Mouse (Mus musculus) C2C12 (cell line): Measurements from ENCODE around the gene Tmem107. TPM values are rescaled to one million over a fixed set of nuclear protein-coding genes. Genes with fewer than 3 reads are reported as not detected.
A peak's percentile ranks its signal among the peaks of the same experiment; 100 is the strongest.

Experiments used
- H3K27me3 ChIP-seq: one replicate; pipeline ENCODE4 v1.6.1; 2011; ENCODE audit not compliant: control insufficient read depth, insufficient read depth, insufficient read length
- H3K36me3 ChIP-seq: one replicate; pipeline ENCODE4 v1.6.1; 2011; ENCODE audit not compliant: control insufficient read depth, insufficient read depth
- H3K4me3 ChIP-seq: one replicate; pipeline ENCODE4 v1.5.1; 2011; ENCODE audit warnings: mild to moderate bottlenecking, control low read depth; ENCODE audit not compliant: poor library complexity, insufficient read depth, severe bottlenecking
- H3K79me2 ChIP-seq: one replicate; pipeline ENCODE4 v1.6.1; 2011; ENCODE audit not compliant: control insufficient read depth, insufficient read depth
- H3K79me3 ChIP-seq: one replicate; pipeline ENCODE4 v1.6.1; 2011; ENCODE audit warnings: low read depth, control low read depth
- H3ac ChIP-seq: one replicate; pipeline ENCODE3; 2011; ENCODE audit warnings: low read depth; ENCODE audit not compliant: control insufficient read depth, insufficient read length
- CEBPB ChIP-seq: IDR thresholded peaks from one replicate; pipeline ENCODE4 v1.6.1; 2011; ENCODE audit warnings: low read depth, mild to moderate bottlenecking, control low read depth, moderate library complexity
- CTCF ChIP-seq: IDR thresholded peaks from one replicate; pipeline ENCODE4 v1.5.1; 2011; ENCODE audit not compliant: control insufficient read depth, insufficient read depth, insufficient read length
- FOSL1 ChIP-seq: IDR thresholded peaks from one replicate; pipeline ENCODE4 v1.8.0; 2011; ENCODE audit warnings: mild to moderate bottlenecking, low read length; ENCODE audit not compliant: poor library complexity, insufficient read depth, severe bottlenecking
- MAX ChIP-seq: IDR thresholded peaks from one replicate; pipeline ENCODE4 v1.6.1; 2011; ENCODE audit warnings: mild to moderate bottlenecking, control low read depth
- MYOD1 ChIP-seq: IDR thresholded peaks from one replicate; pipeline ENCODE4 v1.6.1; 2011; ENCODE audit warnings: low read depth; ENCODE audit not compliant: control insufficient read depth, insufficient read length
- MYOG ChIP-seq: IDR thresholded peaks from one replicate; pipeline ENCODE4 v1.6.1; 2011; ENCODE audit not compliant: control insufficient read depth, insufficient read length; ENCODE audit errors: extremely low read depth
- USF1 ChIP-seq: IDR thresholded peaks from one replicate; pipeline ENCODE4 v1.6.1; 2011; ENCODE audit warnings: low read depth, mild to moderate bottlenecking, control low read depth, moderate library complexity
- polyA plus RNA-seq: library from polyadenylated mRNA; unstranded; fragments of >200 nt; fragmentation: generic; extraction: Trizol; gene quantifications from one replicate; pipeline ENCODE4 v1.2.1, GENCODE M21; 2012; ENCODE audit warnings: missing spikeins

Gene Tmem107
- polyA plus RNA-seq, 1 experiment: 41.9 TPM

GRCm38 (mm10) chr11:69096360-69096986 lies 25.9 kb downstream of the Tmem107 start:
- Histone ChIP-seq H3K79me3 (peaks cover 3% of the 10 kb centered on the region), H3K79me2 (peaks cover 29% of the 10 kb centered on the region), H3ac (peak overlapping the region; percentile 43), H3K4me3 (peak overlapping the region; percentile 12), H3K36me3 (peaks cover 17% of the 10 kb centered on the region), H3K27me3 (no peaks in the 10 kb centered on the region)
- no peak for TF ChIP-seq CEBPB
- TF ChIP-seq USF1: no peak
- TF ChIP-seq CTCF: no peak
- TF ChIP-seq MYOG: no peak
- TF ChIP-seq MYOD1: no peak
- no peak for TF ChIP-seq FOSL1
- TF ChIP-seq MAX: no peak

- H3K79me2 ChIP-seq: peaks cover 25% of the 10 kb centered on the region
- TF ChIP-seq FOSL1 (no peak), MYOG (no peak), CEBPB (no peak), MAX (peak; percentile 96), MYOD1 (peak; percentile 35), USF1 (peak; percentile 96), CTCF (no peak)
- peak overlapping the region; percentile 2 for H3K4me3 ChIP-seq
- H3K79me3 ChIP-seq: peaks cover 3% of the 10 kb centered on the region
- no peaks in the 10 kb centered on the region for H3K27me3 ChIP-seq
- H3ac ChIP-seq: peak overlapping the region; percentile 43
- H3K36me3 ChIP-seq: peaks cover 16% of the 10 kb centered on the region
These were observed 26.6 kb downstream of the Tmem107 start for GRCm38 (mm10) chr11:69096987-69097900.

- H3K4me3 ChIP-seq: no peak overlapping the region
- peaks cover 20% of the 10 kb centered on the region for H3K36me3 ChIP-seq
- no peaks in the 10 kb centered on the region for H3K27me3 ChIP-seq
- peaks cover 25% of the 10 kb centered on the region for H3K79me2 ChIP-seq
- no peak overlapping the region for H3ac ChIP-seq
- peaks cover 3% of the 10 kb centered on the region for H3K79me3 ChIP-seq
- TF ChIP-seq FOSL1: no peak
- no peak for TF ChIP-seq MYOG
- TF ChIP-seq MAX: no peak
- TF ChIP-seq MYOD1: no peak
- no peak for TF ChIP-seq CEBPB
- TF ChIP-seq CTCF: no peak
- TF ChIP-seq USF1: no peak
These were observed 27.6 kb downstream of the Tmem107 start for GRCm38 (mm10) chr11:69098039-69098761.

GRCm38 (mm10) chr11:69098762-69099091 lies 28.1 kb downstream of the Tmem107 start:
- H3K36me3 ChIP-seq: peaks cover 25% of the 10 kb centered on the region
- peaks cover 25% of the 10 kb centered on the region for H3K79me2 ChIP-seq
- peak overlapping the region; percentile 25 for H3ac ChIP-seq
- peak; percentile 92 for TF ChIP-seq CEBPB
- no peak for TF ChIP-seq CTCF
- no peak for TF ChIP-seq FOSL1
- peak; percentile 96 for TF ChIP-seq MAX
- no peak for TF ChIP-seq MYOG
- peak; percentile 38 for TF ChIP-seq USF1
- TF ChIP-seq MYOD1: no peak
- no peaks in the 10 kb centered on the region for H3K27me3 ChIP-seq
- peaks cover 3% of the 10 kb centered on the region for H3K79me3 ChIP-seq
- H3K4me3 ChIP-seq: peak overlapping the region; percentile 39

- H3K79me3 ChIP-seq: peaks cover 3% of the 10 kb centered on the region
- peaks cover 31% of the 10 kb centered on the region for H3K36me3 ChIP-seq
- peak; percentile 67 for TF ChIP-seq MAX
- no peak for TF ChIP-seq MYOG
- peak overlapping the region; percentile 25 for H3ac ChIP-seq
- H3K27me3 ChIP-seq: no peaks in the 10 kb centered on the region
- H3K79me2 ChIP-seq: peaks cover 25% of the 10 kb centered on the region
- peak overlapping the region; percentile 39 for H3K4me3 ChIP-seq
These were observed 28.7 kb downstream of the Tmem107 start for GRCm38 (mm10) chr11:69099177-69099914.
